Mouse (Mus musculus) MEL (cell line): ENCODE data around the gene Il1a. TPM values are rescaled to one million over a fixed set of nuclear protein-coding genes. Genes with fewer than 3 reads are reported as not detected.
A peak's percentile ranks its signal among the peaks of the same experiment; 100 is the strongest.

ENCODE experiments used
- DNase-seq: peaks from one replicate; pipeline ENCODE4 v3.0.0; 2011; ENCODE audit warnings: low read depth, low spot score
- H3K27ac ChIP-seq: 2 replicates; pipeline ENCODE4 v1.5.1; 2012; ENCODE audit warnings: low read depth, mild to moderate bottlenecking, control low read depth, low read length, moderate library complexity; ENCODE audit not compliant: control insufficient read depth
- H3K27me3 ChIP-seq, 2 experiments: fragments of 150-350 bp in 1 of 2; sonication (generic) in 1 of 2; 2 replicates each; pipeline ENCODE4 v1.6.1; 2012; ENCODE audit warnings: low read length in 2 of 2, mild to moderate bottlenecking in 2 of 2, improper control_type of control experiment in 1 of 2, moderate library complexity in 1 of 2; ENCODE audit not compliant: insufficient read depth in 2 of 2, control insufficient read depth in 1 of 2
- H3K36me3 ChIP-seq, 2 experiments: 2 replicates each; pipeline ENCODE4 v1.6.1; 2012 to 2014; ENCODE audit warnings: low read length in 2 of 2, improper control_type of control experiment in 1 of 2, inconsistent platforms in 1 of 2, mild to moderate bottlenecking in 1 of 2; ENCODE audit not compliant: insufficient read depth in 2 of 2, control insufficient read depth in 1 of 2
- H3K4me1 ChIP-seq, 2 experiments: fragments of 150-350 bp in 1 of 2; sonication (generic) in 1 of 2; 2 replicates each; pipeline ENCODE4 v1.6.1; 2012; ENCODE audit warnings: low read length in 2 of 2, improper control_type of control experiment in 1 of 2, mild to moderate bottlenecking in 1 of 2; ENCODE audit not compliant: insufficient read depth in 2 of 2, control insufficient read depth in 1 of 2
- H3K4me3 ChIP-seq, 2 experiments: fragments of 150-350 bp in 1 of 2; sonication (generic) in 1 of 2; 2 replicates each; pipeline ENCODE4 v1.5.1; 2012; ENCODE audit warnings: low read depth in 2 of 2, low read length in 2 of 2, mild to moderate bottlenecking in 2 of 2, moderate library complexity in 2 of 2, control low read depth in 1 of 2, improper control_type of control experiment in 1 of 2; ENCODE audit not compliant: control insufficient read depth in 1 of 2, insufficient read depth in 1 of 2
- H3K79me2 ChIP-seq: 2 replicates; pipeline ENCODE4 v1.6.1; 2012; ENCODE audit warnings: mild to moderate bottlenecking, low read length, moderate library complexity; ENCODE audit not compliant: control insufficient read depth, poor library complexity, insufficient read depth
- H3K9ac ChIP-seq: 2 replicates; pipeline ENCODE4 v1.6.1; 2012; ENCODE audit warnings: low read depth, mild to moderate bottlenecking, control low read depth, low read length, moderate library complexity; ENCODE audit not compliant: control insufficient read depth, poor library complexity, severe bottlenecking
- H3K9me3 ChIP-seq: fragments of 150-350 bp; sonication (generic); replicated peaks from 2 replicates; pipeline ENCODE4 v1.6.1; 2012; ENCODE audit warnings: mild to moderate bottlenecking, low read length, improper control_type of control experiment, moderate library complexity; ENCODE audit not compliant: insufficient read depth
- BHLHE40 ChIP-seq: IDR thresholded peaks from 2 replicates; pipeline ENCODE4 v1.6.1; 2012; ENCODE audit warnings: low read depth, mild to moderate bottlenecking, inconsistent platforms, low read length, improper control_type of control experiment, borderline replicate concordance
- CHD2 ChIP-seq: IDR thresholded peaks from 2 replicates; pipeline ENCODE4 v1.6.1; 2011; ENCODE audit warnings: low read length, improper control_type of control experiment
- CTCF ChIP-seq, 3 experiments: IDR thresholded peaks in 2 of 3; conservative IDR thresholded peaks in 1 of 3; 2 replicates each; pipeline ENCODE4 v1.5.1; 2011 to 2012; ENCODE audit warnings: low read length in 3 of 3, low read depth in 2 of 3, mild to moderate bottlenecking in 2 of 3, improper control_type of control experiment in 1 of 3, inconsistent platforms in 1 of 3, mixed read lengths in 1 of 3, moderate library complexity in 1 of 3; ENCODE audit not compliant: control insufficient read depth in 1 of 3, insufficient read depth in 1 of 3, poor library complexity in 1 of 3, severe bottlenecking in 1 of 3
- E2F4 ChIP-seq: IDR thresholded peaks from 2 replicates; pipeline ENCODE4 v1.6.1; 2011; ENCODE audit warnings: low read depth, low read length, improper control_type of control experiment, borderline replicate concordance
- ELF1 ChIP-seq: IDR thresholded peaks from 2 replicates; pipeline ENCODE4 v1.6.1; 2014; ENCODE audit warnings: low read depth, mild to moderate bottlenecking, inconsistent platforms, low read length, improper control_type of control experiment, moderate library complexity
- EP300 ChIP-seq, 2 experiments: IDR thresholded peaks; 2 replicates each; pipeline ENCODE4 v1.6.1; 2011; ENCODE audit warnings: improper control_type of control experiment in 2 of 2, low read length in 2 of 2, low read depth in 1 of 2, mild to moderate bottlenecking in 1 of 2
- ETS1 ChIP-seq: IDR thresholded peaks from 2 replicates; pipeline ENCODE4 v1.6.1; 2012; ENCODE audit warnings: low read depth, mild to moderate bottlenecking, inconsistent platforms, low read length, improper control_type of control experiment, moderate library complexity
- GABPA ChIP-seq: IDR thresholded peaks from 2 replicates; pipeline ENCODE4 v1.6.1; 2012; ENCODE audit warnings: low read depth, mild to moderate bottlenecking, inconsistent platforms, low read length, improper control_type of control experiment, moderate library complexity
- GATA1 ChIP-seq: IDR thresholded peaks from 2 replicates; pipeline ENCODE4 v1.6.1; 2011; ENCODE audit warnings: low read depth, low read length, improper control_type of control experiment
- JUND ChIP-seq: IDR thresholded peaks from 2 replicates; pipeline ENCODE4 v1.6.1; 2011; ENCODE audit warnings: low read depth, mild to moderate bottlenecking, improper control_type of control experiment, low read length
- KAT2A ChIP-seq: conservative IDR thresholded peaks from 2 replicates; pipeline ENCODE4 v1.6.1; 2012; ENCODE audit warnings: low read depth, low read length, improper control_type of control experiment, inconsistent platforms
- MAFK ChIP-seq: IDR thresholded peaks from 2 replicates; pipeline ENCODE4 v1.6.1; 2011; ENCODE audit warnings: low read depth, mild to moderate bottlenecking, low read length, improper control_type of control experiment, borderline replicate concordance
- MAX ChIP-seq: IDR thresholded peaks from 2 replicates; pipeline ENCODE4 v1.6.1; 2011; ENCODE audit warnings: low read length, improper control_type of control experiment
- MEF2A ChIP-seq: IDR thresholded peaks from 2 replicates; pipeline ENCODE4 v1.6.1; 2014; ENCODE audit warnings: low read depth, mild to moderate bottlenecking, inconsistent platforms, low read length, improper control_type of control experiment; ENCODE audit not compliant: poor library complexity, insufficient replicate concordance, severe bottlenecking; ENCODE audit errors: extremely low read depth
- MXI1 ChIP-seq: IDR thresholded peaks from 2 replicates; pipeline ENCODE4 v1.6.1; 2011; ENCODE audit warnings: mild to moderate bottlenecking, low read depth, low read length, improper control_type of control experiment
- MYB ChIP-seq: IDR thresholded peaks from 2 replicates; pipeline ENCODE4 v1.6.1; 2011; ENCODE audit warnings: mild to moderate bottlenecking, low read depth, low read length, improper control_type of control experiment
- MYC ChIP-seq: IDR thresholded peaks from 2 replicates; pipeline ENCODE4 v1.6.1; 2011; ENCODE audit warnings: low read depth, mild to moderate bottlenecking, low read length, improper control_type of control experiment, moderate library complexity
- NELFE ChIP-seq: IDR thresholded peaks from 2 replicates; pipeline ENCODE4 v1.6.1; 2011; ENCODE audit warnings: low read depth, low read length, improper control_type of control experiment
- NRF1 ChIP-seq: IDR thresholded peaks from 2 replicates; pipeline ENCODE4 v1.6.1; 2014; ENCODE audit warnings: low read depth, mild to moderate bottlenecking, inconsistent platforms, low read length, improper control_type of control experiment, moderate library complexity; ENCODE audit not compliant: poor library complexity, insufficient read depth, severe bottlenecking
- POLR2A ChIP-seq, 2 experiments: IDR thresholded peaks; 2 replicates each; pipeline ENCODE4 v1.6.1; 2011 to 2012; ENCODE audit warnings: low read length in 2 of 2, mild to moderate bottlenecking in 2 of 2, control low read depth in 1 of 2, improper control_type of control experiment in 1 of 2, low read depth in 1 of 2, moderate library complexity in 1 of 2; ENCODE audit not compliant: control insufficient read depth in 1 of 2, insufficient read depth in 1 of 2, poor library complexity in 1 of 2
- POLR2AphosphoS2 ChIP-seq: IDR thresholded peaks from 2 replicates; pipeline ENCODE4 v1.6.1; 2011; ENCODE audit warnings: low read length, improper control_type of control experiment
- POLR2AphosphoS5 ChIP-seq: IDR thresholded peaks from 2 replicates; pipeline ENCODE4 v1.6.1; 2012; ENCODE audit warnings: low read depth, borderline replicate concordance, mild to moderate bottlenecking, inconsistent platforms, low read length, moderate library complexity, mixed read lengths
- RAD21 ChIP-seq: IDR thresholded peaks from 2 replicates; pipeline ENCODE4 v1.6.1; 2011; ENCODE audit warnings: mild to moderate bottlenecking, low read depth, low read length, improper control_type of control experiment
- RCOR1 ChIP-seq: IDR thresholded peaks from 2 replicates; pipeline ENCODE4 v1.6.1; 2012; ENCODE audit warnings: low read depth, mild to moderate bottlenecking, inconsistent platforms, low read length, improper control_type of control experiment
- SIN3A ChIP-seq: IDR thresholded peaks from 2 replicates; pipeline ENCODE4 v1.6.1; 2012; ENCODE audit warnings: low read length, improper control_type of control experiment, inconsistent platforms
- SMC3 ChIP-seq: IDR thresholded peaks from 2 replicates; pipeline ENCODE4 v1.6.1; 2011; ENCODE audit warnings: low read depth, low read length, improper control_type of control experiment
- TAL1 ChIP-seq: IDR thresholded peaks from 2 replicates; pipeline ENCODE4 v1.6.1; 2012; ENCODE audit warnings: mild to moderate bottlenecking, inconsistent platforms, low read length, moderate library complexity, mixed read lengths
- TBP ChIP-seq: IDR thresholded peaks from 2 replicates; pipeline ENCODE4 v1.8.0; 2011; ENCODE audit warnings: low read depth, low read length, improper control_type of control experiment
- TCF12 ChIP-seq: IDR thresholded peaks from 2 replicates; pipeline ENCODE4 v1.6.1; 2014; ENCODE audit warnings: low read depth, mild to moderate bottlenecking, inconsistent platforms, low read length, improper control_type of control experiment, moderate library complexity
- USF1 ChIP-seq: IDR thresholded peaks from 2 replicates; pipeline ENCODE4 v1.6.1; 2014; ENCODE audit warnings: low read depth, mild to moderate bottlenecking, inconsistent platforms, low read length, improper control_type of control experiment, moderate library complexity
- USF2 ChIP-seq, 2 experiments: IDR thresholded peaks; 2 replicates each; pipeline ENCODE4 v1.6.1; 2011 to 2012; ENCODE audit warnings: improper control_type of control experiment in 2 of 2, low read length in 2 of 2, borderline replicate concordance in 1 of 2, inconsistent platforms in 1 of 2, low read depth in 1 of 2, mild to moderate bottlenecking in 1 of 2; ENCODE audit not compliant: insufficient read depth in 1 of 2
- ZC3H11A ChIP-seq: IDR thresholded peaks from 2 replicates; pipeline ENCODE4 v1.6.1; 2012; ENCODE audit warnings: low read depth, mild to moderate bottlenecking, inconsistent platforms, low read length, improper control_type of control experiment
- ZKSCAN1 ChIP-seq: IDR thresholded peaks from 2 replicates; pipeline ENCODE4 v1.6.1; 2012; ENCODE audit warnings: low read depth, mild to moderate bottlenecking, inconsistent platforms, low read length, improper control_type of control experiment, moderate library complexity
- ZMIZ1 ChIP-seq: IDR thresholded peaks from 2 replicates; pipeline ENCODE4 v1.6.1; 2012; ENCODE audit warnings: low read depth, mild to moderate bottlenecking, inconsistent platforms, low read length, improper control_type of control experiment, moderate library complexity
- ZNF384 ChIP-seq: IDR thresholded peaks from 2 replicates; pipeline ENCODE4 v1.6.1; 2012; ENCODE audit warnings: low read depth, mild to moderate bottlenecking, inconsistent platforms, low read length, improper control_type of control experiment
- polyA plus RNA-seq, 2 experiments: library from polyadenylated mRNA; stranded (reverse) in 1 of 2; unstranded in 1 of 2; fragments of >175 nt in 1 of 2; fragments of >200 nt in 1 of 2; gene quantifications; 2 replicates each; pipeline versions ENCODE4 v1.2.1 to v1.2.4; 2012; ENCODE audit warnings: low replicate concordance in 2 of 2, low read depth in 1 of 2; ENCODE audit not compliant: insufficient read length in 2 of 2, insufficient read depth in 1 of 2, missing spikeins in 1 of 2
- total RNA-seq: library from RNA; depleted of rRNA; stranded (reverse); fragments of 300-350 nt; gene quantifications from 2 replicates; pipeline ENCODE4 v1.2.3, GENCODE M21; 2012

Gene Il1a
- total and polyA plus RNA-seq, 3 experiments, result 0.10 TPM; not detected in 2

DNA sequence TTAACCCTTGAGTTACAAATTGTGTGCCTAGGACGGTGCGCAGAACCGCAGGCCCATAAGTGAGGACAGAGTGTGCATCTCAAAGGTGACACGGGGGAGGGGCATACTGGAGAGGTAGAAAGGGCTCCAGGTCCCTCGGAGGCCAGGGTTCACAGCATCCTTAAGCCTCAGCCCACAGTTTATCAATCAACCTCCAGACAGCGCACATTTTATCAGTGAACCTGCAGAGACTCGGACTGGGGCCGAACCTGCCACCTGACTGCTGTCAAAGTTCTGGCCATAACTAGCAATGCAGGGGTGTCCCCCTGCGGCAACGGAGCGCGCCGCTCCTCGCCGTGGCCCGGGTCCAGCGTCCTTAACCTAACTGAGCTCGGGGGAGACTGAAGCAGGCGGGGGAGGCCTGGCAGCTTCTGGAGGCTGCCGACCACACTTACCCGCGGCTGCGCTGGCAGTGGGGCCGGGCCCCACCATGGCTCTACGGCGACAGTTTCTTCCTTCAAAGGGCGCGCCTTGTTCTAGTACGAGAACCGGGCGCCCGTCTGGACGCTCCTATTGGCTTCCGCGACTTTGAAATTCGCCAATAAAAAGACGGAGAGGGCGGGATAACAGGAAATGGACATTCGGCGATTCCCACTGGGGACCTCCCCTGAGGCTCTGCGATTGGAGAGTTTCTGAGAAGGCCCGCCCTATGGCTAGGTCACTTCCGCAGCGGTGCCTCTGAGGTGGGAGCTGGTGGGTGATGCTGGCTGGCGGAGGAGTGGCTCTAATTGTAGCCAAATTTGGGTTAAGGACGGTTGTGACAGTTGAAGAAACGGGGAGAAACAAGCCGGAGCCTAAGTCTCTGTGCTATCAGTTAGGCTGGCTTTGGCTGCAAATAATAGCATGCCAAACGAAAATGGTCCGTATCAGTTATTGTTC, 12.8 kb downstream of the Il1a start, which contains the start of gene Ckap2l:
Gene Ckap2l (minus strand): TSS at position 542 of the 918 bp plus-strand sequence.
- H3K79me2 ChIP-seq, result peaks cover 10% of the 10 kb centered on the region
- peak within 1 kb of the TSS; percentile 78 to 91 for H3K4me3 ChIP-seq
- H3K4me1 ChIP-seq, result peaks cover 5 to 14% of the 10 kb centered on the region in 2 experiments; a peak in 2 of 4 replicates
- DNase-seq, result peak; percentile 98
- peak within 1 kb of the TSS; percentile 95 for H3K9ac ChIP-seq
- H3K27ac ChIP-seq, result peak within 1 kb of the TSS; percentile 97
- H3K36me3 ChIP-seq, result peaks cover 0 to 7% of the 10 kb centered on the region in 2 experiments; a peak in 2 of 4 replicates
- no peaks in the 10 kb centered on the region for H3K27me3 ChIP-seq
- no peaks in the 10 kb centered on the region for H3K9me3 ChIP-seq
- TF ChIP-seq BHLHE40 (no peak), TBP (peak; percentile 72), ZC3H11A (no peak), CTCF (IDR thresholded peaks at IDR 0.05 in 2 of 3, conservative IDR thresholded peaks at IDR 0.05 in 1 of 3; ENCODE audit: control insufficient read depth in 1 of 3, insufficient read depth in 1 of 3, low read depth in 2 of 3, low read length in 3 of 3, poor library complexity in 1 of 3, severe bottlenecking in 1 of 3) (no peak), SMC3 (no peak), NRF1 (no peak), EP300 (IDR thresholded peaks at IDR 0.05; ENCODE audit: low read depth in 1 of 2, low read length in 2 of 2) (no peak), USF1 (no peak), SIN3A (peak; percentile 91), ELF1 (peak; percentile 79), MYC (0 out of 2 replicates have a peak, but pooled peaks have one; percentile 43), NELFE (peak; percentile 94), MAFK (no peak), USF2 (IDR thresholded peaks at IDR 0.05; ENCODE audit: borderline replicate concordance in 1 of 2, insufficient read depth in 1 of 2, low read depth in 1 of 2, low read length in 2 of 2) (no peak), MXI1 (peak; percentile 77), RCOR1 (no peak), CHD2 (peak; percentile 54), KAT2A (no peak), MEF2A (no peak), ZKSCAN1 (no peak), GABPA (no peak), ETS1 (no peak), GATA1 (no peak), ZNF384 (no peak), RAD21 (no peak), POLR2AphosphoS5 (no peak; the same call in 1 of the 2 replicates), E2F4 (no peak), TAL1 (peak; percentile 57), TCF12 (peak; percentile 38), POLR2AphosphoS2 (peak; percentile 92), MYB (peak; percentile 72), JUND (no peak), ZMIZ1 (peak; percentile 87), POLR2A (IDR thresholded peaks at IDR 0.05; ENCODE audit: control insufficient read depth in 1 of 2, insufficient read depth in 1 of 2, low read depth in 1 of 2, low read length in 2 of 2, poor library complexity in 1 of 2) (peak; percentile 70 to 94), MAX (peak; percentile 39; the same call in 1 of the 2 replicates)
